Mouse (Mus musculus): ENCODE data around the gene Stard13. TPM values are rescaled to one million over a fixed set of nuclear protein-coding genes. Genes with fewer than 3 reads are reported as not detected.

Gene Stard13
- polyA plus RNA-seq, 1 experiment from 2014 or later, result 19.1 TPM

DNA sequence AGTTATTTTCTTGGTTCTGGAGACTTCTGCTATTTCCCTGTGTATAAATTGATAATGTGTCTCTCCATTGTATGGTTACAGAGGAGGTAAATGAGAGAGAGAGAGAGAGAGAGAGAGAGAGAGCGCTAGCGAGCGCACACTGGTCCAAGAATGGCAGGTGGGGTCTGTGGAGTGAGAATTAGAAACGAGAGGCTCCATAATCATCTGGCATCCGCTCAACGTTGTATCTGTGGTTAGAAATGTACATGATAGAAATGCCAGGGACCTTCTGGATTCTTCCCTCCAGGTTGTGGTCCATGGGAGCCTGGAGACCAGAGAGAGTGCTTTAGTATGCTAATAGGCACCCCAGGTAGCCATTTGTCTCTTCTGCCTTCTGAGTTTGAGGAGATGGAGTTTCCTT lies 204.7 kb downstream of the Stard13 start:
- H3K27ac ChIP-seq (ENCODE audit: low read length), result no peak overlapping the region
- H3K9me3 ChIP-seq (ENCODE audit: low read length), result peaks cover 5% of the 10 kb centered on the region; the same call in 1 of the 2 replicates
- no peak overlapping the region for H3K9ac ChIP-seq (replicated peaks; ENCODE audit: low read depth)
- no peaks in the 10 kb centered on the region for H3K36me3 ChIP-seq (ENCODE audit: insufficient read depth, low read length)
- H3K4me2 ChIP-seq (replicated peaks; ENCODE audit: low read depth, low read length), result no peak overlapping the region
- DNase-seq (ENCODE audit: low spot score) (no peak), ATAC-seq (no peak)
- no peak overlapping the region for H3K4me3 ChIP-seq (ENCODE audit: low read depth, low read length)
- peaks cover under 1% of the 10 kb centered on the region; the same call in 1 of the 2 replicates for H3K4me1 ChIP-seq (ENCODE audit: insufficient read depth, low read depth, low read length)
- no peaks in the 10 kb centered on the region for H3K27me3 ChIP-seq (replicated peaks; ENCODE audit: insufficient read depth, low read length)
- TF ChIP-seq EP300 (IDR thresholded peaks at IDR 0.05), result no peak
- no peak for TF ChIP-seq CTCF (IDR thresholded peaks at IDR 0.05)
- WGBS, result 76% methylated on average over 6 of the region's 6 CpGs

DNA sequence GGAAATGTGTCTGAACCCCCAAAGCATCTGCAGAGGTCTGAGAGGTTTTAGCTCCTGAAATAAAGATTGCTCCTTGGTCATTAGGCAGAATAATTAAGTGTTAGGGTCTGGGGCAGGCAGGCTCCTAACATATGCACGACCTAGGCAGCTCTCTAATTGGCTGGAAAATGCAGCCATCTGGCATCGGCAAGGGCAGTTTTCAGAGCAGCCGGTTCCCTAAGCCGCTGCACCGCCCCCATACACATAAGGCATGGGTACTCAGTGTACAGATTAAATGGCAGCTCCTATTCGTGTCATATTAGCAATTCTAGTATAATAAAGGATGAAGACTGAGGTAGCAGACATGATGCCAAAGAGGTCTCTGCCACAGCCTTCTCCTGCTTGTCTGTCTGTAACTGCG lies 206.5 kb downstream of the Stard13 start:
- whole genome bisulfite sequencing, result 68% methylated on average over 7 of the region's 7 CpGs
- Histone ChIP-seq H3K4me3 (ENCODE audit: low read depth, low read length) (no peak overlapping the region), H3K9ac (replicated peaks; ENCODE audit: low read depth) (no peak overlapping the region), H3K4me2 (replicated peaks; ENCODE audit: low read depth, low read length) (no peak overlapping the region), H3K9me3 (ENCODE audit: low read length) (no peaks in the 10 kb centered on the region), H3K27ac (ENCODE audit: low read length) (no peak overlapping the region), H3K27me3 (replicated peaks; ENCODE audit: insufficient read depth, low read length) (no peaks in the 10 kb centered on the region), H3K36me3 (ENCODE audit: insufficient read depth, low read length) (no peaks in the 10 kb centered on the region), H3K4me1 (ENCODE audit: insufficient read depth, low read depth, low read length) (peaks cover 2% of the 10 kb centered on the region; the same call in 1 of the 2 replicates)
- DNase-seq (ENCODE audit: low spot score) (no peak), ATAC-seq (no peak)
- TF ChIP-seq EP300 (IDR thresholded peaks at IDR 0.05) (no peak), CTCF (IDR thresholded peaks at IDR 0.05) (no peak)

DNA sequence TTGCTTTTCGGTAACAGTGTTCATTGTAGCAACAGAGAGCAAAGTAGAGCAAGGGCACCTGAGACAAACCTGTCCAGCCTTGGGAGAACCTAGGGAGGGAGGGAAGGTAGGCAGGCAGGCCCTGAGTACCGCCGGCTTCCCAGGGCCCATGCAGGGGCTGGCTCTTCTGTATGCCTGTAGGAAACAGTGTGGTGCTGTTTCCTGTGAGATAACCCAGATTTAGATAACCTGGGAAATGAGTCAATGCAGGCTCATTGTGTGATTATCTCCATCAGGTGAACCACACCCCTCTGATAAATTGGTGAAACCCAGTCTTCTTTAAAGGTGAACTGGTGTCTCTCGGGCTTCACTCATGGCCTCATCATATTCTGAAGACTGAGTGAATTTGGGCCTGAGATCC lies 207.6 kb downstream of the Stard13 start:
- H3K4me2 ChIP-seq (replicated peaks; ENCODE audit: low read depth, low read length), result no peak overlapping the region
- H3K27me3 ChIP-seq (replicated peaks; ENCODE audit: insufficient read depth, low read length), result no peaks in the 10 kb centered on the region
- no peaks in the 10 kb centered on the region for H3K9me3 ChIP-seq (ENCODE audit: low read length)
- 69% methylated on average over 4 of the region's 4 CpGs for WGBS
- H3K36me3 ChIP-seq (ENCODE audit: insufficient read depth, low read length), result no peaks in the 10 kb centered on the region
- H3K4me1 ChIP-seq (ENCODE audit: insufficient read depth, low read depth, low read length), result peaks cover 2% of the 10 kb centered on the region; the same call in 1 of the 2 replicates
- no peak for TF ChIP-seq CTCF (IDR thresholded peaks at IDR 0.05)
- peak; percentile 87 for TF ChIP-seq EP300 (IDR thresholded peaks at IDR 0.05)
- no peak overlapping the region for H3K4me3 ChIP-seq (ENCODE audit: low read depth, low read length)
- ATAC-seq (peak; percentile 33), DNase-seq (ENCODE audit: low spot score) (no peak)
- H3K9ac ChIP-seq (replicated peaks; ENCODE audit: low read depth), result no peak overlapping the region
- H3K27ac ChIP-seq (ENCODE audit: low read length), result no peak overlapping the region

DNA sequence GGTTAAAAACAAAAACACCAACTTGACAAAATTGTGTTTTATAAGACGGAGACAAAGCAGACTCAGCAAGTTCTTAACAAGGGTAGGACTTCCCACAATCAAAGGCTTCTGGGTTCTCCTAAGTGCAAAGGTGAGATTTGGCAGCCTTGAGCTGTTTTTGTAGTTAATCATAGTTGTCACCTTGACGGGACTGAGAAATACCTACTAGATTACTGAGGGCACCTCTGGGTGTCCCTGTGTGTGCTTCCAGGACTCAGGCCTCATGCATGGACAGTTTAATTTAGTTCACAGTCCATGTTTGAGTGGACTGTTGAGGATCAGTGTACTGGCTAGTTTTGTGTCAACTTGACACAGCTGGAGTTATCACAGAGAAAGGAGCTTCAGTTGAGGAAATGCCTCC lies 209.2 kb downstream of the Stard13 start:
- Histone ChIP-seq H3K36me3 (ENCODE audit: insufficient read depth, low read length) (no peaks in the 10 kb centered on the region), H3K27ac (ENCODE audit: low read length) (no peak overlapping the region), H3K9ac (replicated peaks; ENCODE audit: low read depth) (no peak overlapping the region), H3K4me3 (ENCODE audit: low read depth, low read length) (no peak overlapping the region), H3K4me2 (replicated peaks; ENCODE audit: low read depth, low read length) (no peak overlapping the region), H3K4me1 (ENCODE audit: insufficient read depth, low read depth, low read length) (peaks cover 2% of the 10 kb centered on the region; the same call in 1 of the 2 replicates), H3K9me3 (ENCODE audit: low read length) (no peaks in the 10 kb centered on the region), H3K27me3 (replicated peaks; ENCODE audit: insufficient read depth, low read length) (no peaks in the 10 kb centered on the region)
- TF ChIP-seq CTCF (IDR thresholded peaks at IDR 0.05), result no peak
- no peak for TF ChIP-seq EP300 (IDR thresholded peaks at IDR 0.05)
- ATAC-seq (no peak), DNase-seq (ENCODE audit: low spot score) (no peak)
- WGBS, result 83% methylated on average over 2 of the region's 2 CpGs

DNA sequence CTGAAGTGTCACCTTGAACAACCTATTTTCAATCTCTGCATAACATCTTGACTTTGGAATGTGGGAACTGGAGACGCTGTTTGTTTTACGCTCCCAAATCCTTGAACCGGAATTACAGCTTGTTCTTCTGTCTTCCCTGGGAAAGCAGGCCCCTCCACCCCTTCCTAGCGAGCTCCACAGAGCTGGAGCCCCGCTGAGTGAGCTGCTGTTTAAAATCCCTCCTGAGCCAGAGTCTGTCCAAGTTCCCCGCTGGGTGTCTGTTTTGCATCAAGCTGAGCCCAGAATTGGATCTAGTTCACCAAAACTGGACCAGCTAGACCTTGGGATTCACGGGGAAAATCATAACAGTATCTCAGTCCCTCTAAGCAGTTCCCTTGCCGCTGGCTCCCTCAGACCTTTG lies 210.2 kb downstream of the Stard13 start:
- no peaks in the 10 kb centered on the region for H3K36me3 ChIP-seq (ENCODE audit: insufficient read depth, low read length)
- TF ChIP-seq EP300 (IDR thresholded peaks at IDR 0.05) (peak; percentile 74), CTCF (IDR thresholded peaks at IDR 0.05) (no peak)
- no peak overlapping the region for H3K27ac ChIP-seq (ENCODE audit: low read length)
- H3K4me3 ChIP-seq (ENCODE audit: low read depth, low read length), result no peak overlapping the region
- no peaks in the 10 kb centered on the region for H3K9me3 ChIP-seq (ENCODE audit: low read length)
- peak; percentile 63 for DNase-seq (ENCODE audit: low spot score)
- peaks cover 2% of the 10 kb centered on the region; the same call in 1 of the 2 replicates for H3K4me1 ChIP-seq (ENCODE audit: insufficient read depth, low read depth, low read length)
- H3K27me3 ChIP-seq (replicated peaks; ENCODE audit: insufficient read depth, low read length), result no peaks in the 10 kb centered on the region
- WGBS, result 14% methylated on average over 8 of the region's 8 CpGs
- ATAC-seq, result peak; percentile 57
- H3K9ac ChIP-seq (replicated peaks; ENCODE audit: low read depth), result no peak overlapping the region
- H3K4me2 ChIP-seq (replicated peaks; ENCODE audit: low read depth, low read length), result peak overlapping the region; percentile 2; the same call in 1 of the 2 replicates

DNA sequence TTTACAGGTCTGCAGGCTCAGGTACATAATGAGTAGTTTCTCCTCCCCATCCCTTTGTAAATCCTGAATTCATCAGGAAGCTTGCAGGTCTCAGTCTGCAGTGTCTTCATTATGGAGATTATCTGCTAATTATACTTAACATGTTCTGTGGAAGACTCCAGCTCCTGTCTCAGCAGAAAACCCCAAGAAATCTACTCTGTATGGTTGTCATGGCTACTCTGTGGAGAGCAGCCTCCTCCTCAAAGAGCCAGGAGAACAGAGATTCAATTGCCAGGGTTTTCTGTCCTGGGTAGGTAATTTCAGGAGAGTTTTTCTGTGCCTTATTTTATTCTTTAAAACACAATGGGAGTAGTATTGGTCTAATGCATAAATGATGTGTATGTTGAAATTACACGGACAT lies 210.7 kb downstream of the Stard13 start:
- 18% methylated on average over 1 of the region's 1 CpGs for WGBS

DNA sequence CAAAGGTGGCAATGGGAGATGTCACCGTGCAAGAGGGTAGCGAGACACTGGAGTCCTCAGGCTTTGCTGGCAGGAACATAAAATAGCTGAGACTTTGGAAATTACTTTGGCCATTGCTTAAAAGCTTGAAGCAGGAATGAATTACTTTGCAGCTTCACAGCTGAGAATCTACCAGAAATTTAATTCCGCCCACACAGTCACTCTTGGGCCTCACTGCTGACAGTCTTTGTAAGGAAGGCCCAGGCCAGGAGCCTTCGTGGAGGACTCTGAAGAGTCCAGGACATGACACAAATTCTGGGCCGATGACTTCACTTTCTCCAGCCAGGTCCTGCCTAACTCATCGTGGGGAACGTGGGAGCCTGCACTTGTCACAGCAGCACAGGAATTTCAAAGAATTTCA lies 211.6 kb downstream of the Stard13 start:
- H3K9ac ChIP-seq (replicated peaks; ENCODE audit: low read depth), result no peak overlapping the region
- H3K27me3 ChIP-seq (replicated peaks; ENCODE audit: insufficient read depth, low read length), result no peaks in the 10 kb centered on the region
- WGBS, result 79% methylated on average over 7 of the region's 7 CpGs
- H3K4me3 ChIP-seq (ENCODE audit: low read depth, low read length), result no peak overlapping the region
- no peaks in the 10 kb centered on the region for H3K9me3 ChIP-seq (ENCODE audit: low read length)
- no peak for ATAC-seq
- no peaks in the 10 kb centered on the region for H3K36me3 ChIP-seq (ENCODE audit: insufficient read depth, low read length)
- no peak overlapping the region for H3K27ac ChIP-seq (ENCODE audit: low read length)
- no peak for DNase-seq (ENCODE audit: low spot score)
- no peak overlapping the region for H3K4me2 ChIP-seq (replicated peaks; ENCODE audit: low read depth, low read length)
- peaks cover 2% of the 10 kb centered on the region; the same call in 1 of the 2 replicates for H3K4me1 ChIP-seq (ENCODE audit: insufficient read depth, low read depth, low read length)
- TF ChIP-seq CTCF (IDR thresholded peaks at IDR 0.05), result no peak
- TF ChIP-seq EP300 (IDR thresholded peaks at IDR 0.05), result no peak

More for the DNA sequence above, 210.7 kb downstream of the Stard13 start:
- Histone ChIP-seq H3K4me3 (ENCODE audit: low read depth, low read length) (no peak overlapping the region), H3K36me3 (ENCODE audit: insufficient read depth, low read length) (no peaks in the 10 kb centered on the region), H3K4me2 (replicated peaks; ENCODE audit: low read depth, low read length) (no peak overlapping the region), H3K27me3 (replicated peaks; ENCODE audit: insufficient read depth, low read length) (no peaks in the 10 kb centered on the region), H3K27ac (ENCODE audit: low read length) (no peak overlapping the region), H3K9ac (replicated peaks; ENCODE audit: low read depth) (no peak overlapping the region), H3K4me1 (ENCODE audit: insufficient read depth, low read depth, low read length) (peaks cover 2% of the 10 kb centered on the region; the same call in 1 of the 2 replicates), H3K9me3 (ENCODE audit: low read length) (no peaks in the 10 kb centered on the region)
- no peak for ATAC-seq
- no peak for DNase-seq (ENCODE audit: low spot score)
- TF ChIP-seq CTCF (IDR thresholded peaks at IDR 0.05) (no peak), EP300 (IDR thresholded peaks at IDR 0.05) (no peak)
